Comparison of ENCODE assay signal across 21 mouse cellular contexts in genomic region chr15:63081972-63082371, GRCm38 (mm10).
DNase-seq lines count a peak whose midpoint lies in the region; TF ChIP-seq lines count a peak whose summit lies in the region.
"Had no signal": no experiment of that assay in that cellular context is flagged by ENCODE, and none has a peak within 500 bp of the region (broad histone marks: within the 10 kb centered on the region; RNA-seq: fewer than 3 reads in every experiment).

No protein-coding gene starts in this region.

- peak; percentile 3 for DNase-seq in cerebellum, adult 9-10 months
- DNase-seq in cerebellum, adult 11 months: no peak
- peak; percentile 2 to 24 for DNase-seq in left cerebral cortex, adult 18-20 months (ENCODE audit: low spot score in 2 of 2)
- DNase-seq in left cerebral cortex, adult 2 months (ENCODE audit: extremely low spot score in 1 of 2, low spot score in 2 of 2): no peak
- DNase-seq in layer of hippocampus, adult 8-10 months (ENCODE audit: low spot score in 2 of 2): peak; percentile 56 to 62
- peak; percentile 20 to 29 for DNase-seq in right cerebral cortex, postnatal 10 days (ENCODE audit: low spot score in 2 of 2)
- no peak for DNase-seq in spleen, postnatal 10 days (ENCODE audit: low spot score in 2 of 2)
- DNase-seq in ovary, postnatal 36 days (ENCODE audit: low spot score): no peak
- DNase-seq: adrenal gland, postnatal 14 days; heart, postnatal 4 days; kidney, adult 2 months; kidney, postnatal 36 days; lung, postnatal 36 days had no signal

- H3K27ac ChIP-seq in left cerebral cortex, adult 2 months: no peak overlapping the region
- H3K27ac ChIP-seq: embryonic facial prominence, embryonic 13.5 days; forebrain, embryonic 10.5 days; hindbrain, postnatal 0 days; limb, embryonic 12.5 days; liver, embryonic 14.5 days; midbrain, embryonic 12.5 days; neural tube, embryonic 15.5 days had no signal

- TF ChIP-seq CTCF in left cerebral cortex, adult 2 months (IDR thresholded peaks at IDR 0.05): no peak

- intact Hi-C loops in left cerebral cortex, adult 2 months (cut with DNase I): no loop called here

- no peak overlapping the region for H3K4me3 ChIP-seq in left cerebral cortex, adult 2 months
- H3K4me3 ChIP-seq: embryonic facial prominence, embryonic 13.5 days; forebrain, embryonic 10.5 days; heart, embryonic 12.5 days; limb, embryonic 12.5 days; midbrain, embryonic 12.5 days; neural tube, embryonic 15.5 days had no signal

Comparison
In these comparisons a context has a peak if more than half of its experiments do, and no peak if none do; other contexts are left out.
1. DNase-seq: peak in cerebellum, adult 9-10 months (single experiment), left cerebral cortex, adult 18-20 months (2 of 2), layer of hippocampus, adult 8-10 months (2 of 2) and right cerebral cortex, postnatal 10 days (2 of 2); none in cerebellum, adult 11 months (single experiment), left cerebral cortex, adult 2 months (0 of 2), spleen, postnatal 10 days (0 of 2) and ovary, postnatal 36 days (single experiment).